Mouse (Mus musculus): ENCODE results near the gene Ptprt. TPM values are rescaled to one million over a fixed set of nuclear protein-coding genes. Genes with fewer than 3 reads are reported as not detected.
A peak's percentile ranks its signal among the peaks of the same experiment; 100 is the strongest.

Gene Ptprt
- polyA plus RNA-seq, 1 experiment from 2014 or later = 15.7 TPM

DNA sequence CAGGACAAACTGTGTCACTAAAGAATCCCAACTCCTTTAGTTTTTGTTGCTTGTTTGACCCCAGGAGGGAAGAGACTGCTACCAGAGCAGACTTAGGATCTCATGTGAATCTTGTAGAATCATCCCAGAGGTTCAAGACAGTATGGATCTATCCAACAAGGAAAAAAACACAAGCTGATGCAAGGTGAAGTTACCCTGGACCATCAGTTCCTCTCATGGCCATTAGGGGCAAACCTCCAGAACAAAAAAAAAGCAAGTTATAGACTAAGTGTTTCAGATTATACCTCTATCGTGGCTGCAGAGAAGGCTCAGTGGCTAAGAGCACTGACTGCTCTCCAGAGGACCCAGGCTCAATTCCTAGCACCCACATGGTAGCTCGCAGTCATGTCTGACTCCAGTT is 88.1 kb downstream of the Ptprt start:
- Histone ChIP-seq H3K4me3 (replicated peaks; ENCODE audit: low read depth, low read length) (no peak overlapping the region), H3K27ac (replicated peaks; ENCODE audit: low read depth, low read length) (no peak overlapping the region), H3K9ac (replicated peaks; ENCODE audit: low read length) (no peak overlapping the region), H3K4me2 (ENCODE audit: low read length) (no peak overlapping the region), H3K4me1 (ENCODE audit: control insufficient read depth, insufficient read depth, low read length) (no peaks in the 10 kb centered on the region), H3K27me3 (ENCODE audit: control insufficient read depth, insufficient read depth, low read length) (no peaks in the 10 kb centered on the region), H3K9me3 (ENCODE audit: control insufficient read depth, low read length) (no peaks in the 10 kb centered on the region), H3K36me3 (ENCODE audit: control insufficient read depth, insufficient read depth, low read length) (no peaks in the 10 kb centered on the region)
- no peak for ATAC-seq (ENCODE audit: low FRiP score, low TSS enrichment)
- 63% methylated on average over 2 of the region's 2 CpGs for WGBS
- no peak for DNase-seq

GRCm38 (mm10) chr2:162571037-162571436 is 89.9 kb downstream of the Ptprt start:
- no peaks in the 10 kb centered on the region for H3K36me3 ChIP-seq (ENCODE audit: control insufficient read depth, insufficient read depth, low read length)
- WGBS = 89% methylated on average over 12 of the region's 12 CpGs
- H3K27ac ChIP-seq (replicated peaks; ENCODE audit: low read depth, low read length) = no peak overlapping the region
- ATAC-seq (ENCODE audit: low FRiP score, low TSS enrichment) = no peak
- H3K4me1 ChIP-seq (ENCODE audit: control insufficient read depth, insufficient read depth, low read length) = no peaks in the 10 kb centered on the region
- H3K4me2 ChIP-seq (ENCODE audit: low read length) = no peak overlapping the region
- H3K27me3 ChIP-seq (ENCODE audit: control insufficient read depth, insufficient read depth, low read length) = no peaks in the 10 kb centered on the region
- H3K9ac ChIP-seq (replicated peaks; ENCODE audit: low read length) = no peak overlapping the region
- H3K9me3 ChIP-seq (ENCODE audit: control insufficient read depth, low read length) = no peaks in the 10 kb centered on the region
- DNase-seq = no peak
- H3K4me3 ChIP-seq (replicated peaks; ENCODE audit: low read depth, low read length) = no peak overlapping the region

- Histone ChIP-seq H3K27ac (replicated peaks; ENCODE audit: low read depth, low read length) (no peak overlapping the region), H3K4me3 (replicated peaks; ENCODE audit: low read depth, low read length) (no peak overlapping the region), H3K9me3 (ENCODE audit: control insufficient read depth, low read length) (no peaks in the 10 kb centered on the region), H3K27me3 (ENCODE audit: control insufficient read depth, insufficient read depth, low read length) (no peaks in the 10 kb centered on the region), H3K4me1 (ENCODE audit: control insufficient read depth, insufficient read depth, low read length) (no peaks in the 10 kb centered on the region), H3K9ac (replicated peaks; ENCODE audit: low read length) (no peak overlapping the region), H3K36me3 (ENCODE audit: control insufficient read depth, insufficient read depth, low read length) (no peaks in the 10 kb centered on the region), H3K4me2 (ENCODE audit: low read length) (no peak overlapping the region)
- 79% methylated on average over 6 of the region's 6 CpGs for WGBS
- no peak for DNase-seq
- no peak for ATAC-seq (ENCODE audit: low FRiP score, low TSS enrichment)
Observed at GRCm38 (mm10) chr2:162568308-162569100, 92.4 kb downstream of the Ptprt start.

DNA sequence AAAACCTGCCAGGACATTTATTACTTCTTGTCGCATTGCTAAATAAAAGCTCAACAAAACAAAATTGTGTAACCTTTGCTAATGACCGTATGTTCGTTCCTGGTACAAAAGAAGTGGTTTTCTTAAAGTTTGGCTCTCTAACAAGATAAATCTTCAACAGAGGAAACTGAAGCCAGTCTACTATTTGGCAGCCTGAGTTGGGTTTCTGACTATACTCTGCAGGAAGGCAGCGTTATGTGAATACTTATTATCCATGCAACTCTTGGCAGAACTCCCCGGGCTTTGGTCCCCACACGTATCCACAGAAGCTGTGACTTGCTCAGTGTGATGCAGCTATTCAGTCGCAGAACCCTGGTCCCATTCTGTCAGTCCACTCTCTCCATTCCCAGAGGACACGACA is 112.6 kb downstream of the Ptprt start:
- DNase-seq = no peak
- Histone ChIP-seq H3K4me2 (ENCODE audit: low read length) (no peak overlapping the region), H3K27ac (replicated peaks; ENCODE audit: low read depth, low read length) (no peak overlapping the region), H3K9me3 (ENCODE audit: control insufficient read depth, low read length) (no peaks in the 10 kb centered on the region), H3K4me1 (ENCODE audit: control insufficient read depth, insufficient read depth, low read length) (no peaks in the 10 kb centered on the region), H3K4me3 (replicated peaks; ENCODE audit: low read depth, low read length) (no peak overlapping the region), H3K36me3 (ENCODE audit: control insufficient read depth, insufficient read depth, low read length) (no peaks in the 10 kb centered on the region), H3K27me3 (ENCODE audit: control insufficient read depth, insufficient read depth, low read length) (no peaks in the 10 kb centered on the region), H3K9ac (replicated peaks; ENCODE audit: low read length) (no peak overlapping the region)
- 87% methylated on average over 8 of the region's 8 CpGs for WGBS
- ATAC-seq (ENCODE audit: low FRiP score, low TSS enrichment) = no peak

DNA sequence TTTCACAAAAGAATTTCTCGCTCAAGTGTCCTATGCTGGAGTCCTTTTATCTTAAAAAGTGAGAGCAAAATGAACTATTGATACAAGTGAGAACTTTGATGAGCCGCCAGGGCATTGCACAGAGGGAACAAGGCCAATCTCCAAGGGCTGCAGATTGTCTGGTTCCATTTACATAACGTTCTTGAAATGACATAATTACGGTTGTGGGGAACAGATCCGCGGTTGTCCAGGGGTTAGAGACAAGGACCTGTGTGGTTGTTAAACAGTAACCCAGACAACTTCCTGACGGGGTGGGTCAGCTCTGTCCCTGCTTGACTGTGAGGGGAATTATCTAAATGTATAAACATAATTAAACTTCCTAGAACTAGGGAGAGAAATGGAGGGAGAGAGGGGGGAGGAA is 129.3 kb downstream of the Ptprt start:
- no peak overlapping the region for H3K4me2 ChIP-seq (ENCODE audit: low read length)
- no peak overlapping the region for H3K9ac ChIP-seq (replicated peaks; ENCODE audit: low read length)
- no peaks in the 10 kb centered on the region for H3K4me1 ChIP-seq (ENCODE audit: control insufficient read depth, insufficient read depth, low read length)
- no peak overlapping the region for H3K4me3 ChIP-seq (replicated peaks; ENCODE audit: low read depth, low read length)
- no peaks in the 10 kb centered on the region for H3K27me3 ChIP-seq (ENCODE audit: control insufficient read depth, insufficient read depth, low read length)
- H3K9me3 ChIP-seq (ENCODE audit: control insufficient read depth, low read length) = no peaks in the 10 kb centered on the region
- H3K27ac ChIP-seq (replicated peaks; ENCODE audit: low read depth, low read length) = no peak overlapping the region
- DNase-seq (peak; percentile 35), ATAC-seq (ENCODE audit: low FRiP score, low TSS enrichment) (no peak)
- no peaks in the 10 kb centered on the region for H3K36me3 ChIP-seq (ENCODE audit: control insufficient read depth, insufficient read depth, low read length)
- 62% methylated on average over 7 of the region's 7 CpGs for whole genome bisulfite sequencing

GRCm38 (mm10) chr2:162528911-162529310 is 132.0 kb downstream of the Ptprt start:
- Histone ChIP-seq H3K9me3 (ENCODE audit: control insufficient read depth, low read length) (no peaks in the 10 kb centered on the region), H3K4me3 (replicated peaks; ENCODE audit: low read depth, low read length) (no peak overlapping the region), H3K9ac (replicated peaks; ENCODE audit: low read length) (no peak overlapping the region), H3K4me1 (ENCODE audit: control insufficient read depth, insufficient read depth, low read length) (no peaks in the 10 kb centered on the region), H3K4me2 (ENCODE audit: low read length) (no peak overlapping the region), H3K36me3 (ENCODE audit: control insufficient read depth, insufficient read depth, low read length) (no peaks in the 10 kb centered on the region), H3K27ac (replicated peaks; ENCODE audit: low read depth, low read length) (no peak overlapping the region), H3K27me3 (ENCODE audit: control insufficient read depth, insufficient read depth, low read length) (no peaks in the 10 kb centered on the region)
- 90% methylated on average over 3 of the region's 3 CpGs for WGBS
- no peak for ATAC-seq (ENCODE audit: low FRiP score, low TSS enrichment)
- peak; percentile 44 for DNase-seq

- DNase-seq = no peak
Observed at GRCm38 (mm10) chr2:162515993-162516392, 145.0 kb downstream of the Ptprt start.

DNA sequence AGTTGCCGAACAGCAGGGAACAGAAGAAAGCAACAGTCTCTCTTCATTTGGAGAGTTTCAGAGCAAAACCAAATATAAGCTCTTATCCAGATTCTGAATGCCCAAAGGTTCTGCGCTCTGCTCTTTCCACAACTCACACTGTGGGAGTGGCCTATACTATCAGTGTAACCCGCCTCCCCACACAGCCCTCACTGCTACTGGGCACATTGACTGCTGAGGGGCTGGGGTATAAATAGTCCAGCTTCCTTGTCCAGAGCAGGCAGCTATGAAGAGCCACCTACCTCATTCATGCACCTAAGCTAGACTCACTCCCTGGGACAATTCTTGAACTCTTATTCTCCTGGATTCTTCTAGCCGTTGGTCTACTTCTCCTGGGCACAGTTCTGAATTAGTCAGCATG is 147.9 kb downstream of the Ptprt start:
- 0 out of 2 replicates have a peak, but pooled peaks cover 5% of the 10 kb centered on the region for H3K4me1 ChIP-seq (ENCODE audit: control insufficient read depth, insufficient read depth, low read length)
- no peak overlapping the region for H3K4me2 ChIP-seq (ENCODE audit: low read length)
- DNase-seq (no peak), ATAC-seq (ENCODE audit: low FRiP score, low TSS enrichment) (no peak)
- 93% methylated on average over 4 of the region's 4 CpGs for WGBS
- no peak overlapping the region for H3K9ac ChIP-seq (replicated peaks; ENCODE audit: low read length)
- H3K27me3 ChIP-seq (ENCODE audit: control insufficient read depth, insufficient read depth, low read length) = no peaks in the 10 kb centered on the region
- H3K4me3 ChIP-seq (replicated peaks; ENCODE audit: low read depth, low read length) = no peak overlapping the region
- H3K36me3 ChIP-seq (ENCODE audit: control insufficient read depth, insufficient read depth, low read length) = no peaks in the 10 kb centered on the region
- H3K9me3 ChIP-seq (ENCODE audit: control insufficient read depth, low read length) = no peaks in the 10 kb centered on the region
- no peak overlapping the region for H3K27ac ChIP-seq (replicated peaks; ENCODE audit: low read depth, low read length)

More at GRCm38 (mm10) chr2:162515993-162516392, 145.0 kb downstream of the Ptprt start:
- Histone ChIP-seq H3K27me3 (ENCODE audit: control insufficient read depth, insufficient read depth, low read length) (no peaks in the 10 kb centered on the region), H3K9me3 (ENCODE audit: control insufficient read depth, low read length) (no peaks in the 10 kb centered on the region), H3K9ac (replicated peaks; ENCODE audit: low read length) (no peak overlapping the region), H3K36me3 (ENCODE audit: control insufficient read depth, insufficient read depth, low read length) (no peaks in the 10 kb centered on the region), H3K4me3 (replicated peaks; ENCODE audit: low read depth, low read length) (no peak overlapping the region), H3K4me2 (ENCODE audit: low read length) (no peak overlapping the region), H3K27ac (replicated peaks; ENCODE audit: low read depth, low read length) (no peak overlapping the region), H3K4me1 (ENCODE audit: control insufficient read depth, insufficient read depth, low read length) (no peaks in the 10 kb centered on the region)
- WGBS = 88% methylated on average over 8 of the region's 8 CpGs
- no peak for ATAC-seq (ENCODE audit: low FRiP score, low TSS enrichment)

- no peak for ATAC-seq (ENCODE audit: low FRiP score, low TSS enrichment)
- DNase-seq = no peak
- 92% methylated on average over 1 of the region's 1 CpGs for WGBS
- Histone ChIP-seq H3K27me3 (ENCODE audit: control insufficient read depth, insufficient read depth, low read length) (no peaks in the 10 kb centered on the region), H3K36me3 (ENCODE audit: control insufficient read depth, insufficient read depth, low read length) (no peaks in the 10 kb centered on the region), H3K9me3 (ENCODE audit: control insufficient read depth, low read length) (no peaks in the 10 kb centered on the region), H3K27ac (replicated peaks; ENCODE audit: low read depth, low read length) (no peak overlapping the region), H3K4me2 (ENCODE audit: low read length) (no peak overlapping the region), H3K9ac (replicated peaks; ENCODE audit: low read length) (no peak overlapping the region), H3K4me3 (replicated peaks; ENCODE audit: low read depth, low read length) (no peak overlapping the region), H3K4me1 (ENCODE audit: control insufficient read depth, insufficient read depth, low read length) (peaks cover 13% of the 10 kb centered on the region; the same call in 1 of the 2 replicates)
Observed at GRCm38 (mm10) chr2:162512094-162512493, 148.9 kb downstream of the Ptprt start.
